In genomic region chr2:166426960-166427359, GRCm38 (mm10) we compare ENCODE assay signal across 9 mouse cellular contexts.
A peak's percentile ranks its signal among the peaks of the same experiment; 100 is the strongest.
DNase-seq lines count a peak whose midpoint lies in the region; ATAC-seq and TF ChIP-seq lines count a peak whose summit lies in the region.
"Had no signal": no experiment of that assay in that cellular context is flagged by ENCODE, and none has a peak within 500 bp of the region (broad histone marks: within the 10 kb centered on the region; RNA-seq: fewer than 3 reads in every experiment).

No protein-coding gene starts in this region.

- TF ChIP-seq CTCF in Patski (IDR thresholded peaks at IDR 0.05), result no peak

- POLR2A ChIA-PET in Patski (lab: Charles Lee), result no interaction called here

- DNase-seq in Patski (ENCODE audit: low read depth, low spot score), result peak; percentile 83
- DNase-seq in embryo, embryonic 10 days (ENCODE audit: low spot score), result peak; percentile 86
- DNase-seq in limb, embryonic 10.5 days (ENCODE audit: low spot score), result peak; percentile 77
- peak; percentile 75 for DNase-seq in yolk sac, embryonic 10.5 days (ENCODE audit: low spot score)
- DNase-seq in frontal cortex, postnatal 10 days (ENCODE audit: low spot score in 2 of 2), result no peak
- DNase-seq in frontal cortex, adult 2 months (ENCODE audit: extremely low spot score in 1 of 2, low spot score in 1 of 2), result no peak

- H3K4me2 ChIP-seq in heart, embryonic 12.5 days, result peak overlapping the region; percentile 38
- no peak overlapping the region for H3K4me2 ChIP-seq in liver, embryonic 12.5 days

- H3K9me3 ChIP-seq in heart, embryonic 12.5 days (replicated peaks), result no peaks in the 10 kb centered on the region
- H3K9me3 ChIP-seq in limb, embryonic 10.5 days (replicated peaks), result no peaks in the 10 kb centered on the region
- no peaks in the 10 kb centered on the region for H3K9me3 ChIP-seq in liver, embryonic 12.5 days (replicated peaks)
- H3K9me3 ChIP-seq: megakaryocyte, embryonic 14.5 days had no signal

- peak overlapping the region; percentile 73 for H3K27ac ChIP-seq in heart, embryonic 12.5 days (ENCODE audit: poor library complexity, severe bottlenecking)
- peak overlapping the region; percentile 73 for H3K27ac ChIP-seq in limb, embryonic 10.5 days
- H3K27ac ChIP-seq in liver, embryonic 12.5 days, result no peak overlapping the region

- no peaks in the 10 kb centered on the region for H3K36me3 ChIP-seq in heart, embryonic 12.5 days
- H3K36me3 ChIP-seq in limb, embryonic 10.5 days, result no peaks in the 10 kb centered on the region
- H3K36me3 ChIP-seq in liver, embryonic 12.5 days, result no peaks in the 10 kb centered on the region

- H3K4me3 ChIP-seq in heart, embryonic 12.5 days, result no peak overlapping the region
- H3K4me3 ChIP-seq in limb, embryonic 10.5 days, result peak overlapping the region; percentile 27
- no peak overlapping the region for H3K4me3 ChIP-seq in liver, embryonic 12.5 days
- H3K4me3 ChIP-seq: megakaryocyte, embryonic 14.5 days had no signal

- no peaks in the 10 kb centered on the region for H3K27me3 ChIP-seq in Patski
- no peaks in the 10 kb centered on the region for H3K27me3 ChIP-seq in heart, embryonic 12.5 days (replicated peaks)
- no peaks in the 10 kb centered on the region for H3K27me3 ChIP-seq in limb, embryonic 10.5 days (ENCODE audit: low read depth, poor library complexity, severe bottlenecking)
- no peaks in the 10 kb centered on the region for H3K27me3 ChIP-seq in liver, embryonic 12.5 days (replicated peaks)

- in situ Hi-C loops in Patski (cut with MboI; ENCODE audit: low pct_unique_long_range_greater_than_20kb), result loop anchor here (5.0 kb wide), 1 partner anchor 70 kb away; no protein-coding TSS in a partner anchor

- peaks cover 46% of the 10 kb centered on the region for H3K4me1 ChIP-seq in heart, embryonic 12.5 days (replicated peaks)
- peaks cover 48% of the 10 kb centered on the region for H3K4me1 ChIP-seq in limb, embryonic 10.5 days
- no peaks in the 10 kb centered on the region for H3K4me1 ChIP-seq in liver, embryonic 12.5 days
- H3K4me1 ChIP-seq: megakaryocyte, embryonic 14.5 days had no signal

- WGBS in heart, embryonic 12.5 days, result 10% methylated on average over 10 of the region's 10 CpGs
- 13% methylated on average over 10 of the region's 10 CpGs for WGBS in limb, embryonic 10.5 days
- WGBS in liver, embryonic 12.5 days (ENCODE audit: insufficient replicate concordance), result 50% methylated on average over 10 of the region's 10 CpGs

- CTCF ChIA-PET in Patski (lab: Charles Lee), result no interaction called here

- ATAC-seq in Patski, result peak; percentile 76
- peak; percentile 69 for ATAC-seq in heart, embryonic 12.5 days (ENCODE audit: insufficient number of reproducible peaks, low FRiP score)
- no peak for ATAC-seq in liver, embryonic 12.5 days

- no peak overlapping the region for H3K9ac ChIP-seq in heart, embryonic 12.5 days
- H3K9ac ChIP-seq in liver, embryonic 12.5 days, result no peak overlapping the region

Comparison
In these comparisons a context has a peak if more than half of its experiments do, and no peak if none do; other contexts are left out.
1. DNase-seq: peak in Patski (single experiment), embryo, embryonic 10 days (single experiment), limb, embryonic 10.5 days (single experiment) and yolk sac, embryonic 10.5 days (single experiment); none in frontal cortex, postnatal 10 days (0 of 2) and frontal cortex, adult 2 months (0 of 2).